Mouse (Mus musculus) E14TG2a.4 (cell line): ENCODE results near the gene Araf.

Experiments
- H3K27me3 ChIP-seq: 2 replicates; pipeline ENCODE4 v1.6.1; 2014; ENCODE audit warnings: low read length, control low read depth; ENCODE audit not compliant: insufficient read depth
- H3K36me3 ChIP-seq: 2 replicates; pipeline ENCODE4 v1.6.1; 2014; ENCODE audit warnings: low read length, control low read depth; ENCODE audit not compliant: insufficient read depth
- H3K4me1 ChIP-seq: replicated peaks from 2 replicates; pipeline ENCODE4 v1.6.1; 2014; ENCODE audit warnings: low read depth, low read length, control low read depth
- H3K4me3 ChIP-seq: replicated peaks from 2 replicates; pipeline ENCODE4 v1.5.1; 2014; ENCODE audit warnings: mild to moderate bottlenecking, low read length
- H3K9me3 ChIP-seq: 2 replicates; pipeline ENCODE4 v1.6.1; 2014; ENCODE audit warnings: low read length, control low read depth
- CTCF ChIP-seq: conservative IDR thresholded peaks from 2 replicates; pipeline ENCODE4 v1.5.1; 2014; ENCODE audit warnings: low read length
- NANOG ChIP-seq: IDR thresholded peaks from 2 replicates; pipeline ENCODE4 v1.6.1; 2014; ENCODE audit warnings: borderline replicate concordance, low read length, mixed read lengths
- POU5F1 ChIP-seq: IDR thresholded peaks from 2 replicates; pipeline ENCODE4 v1.6.1; 2014; ENCODE audit warnings: low read length, borderline replicate concordance

The Araf gene

GRCm38 (mm10) chrX:20910074-20910473 lies 112.5 kb downstream of the Araf start:
- Histone ChIP-seq H3K9me3 (no peaks in the 10 kb centered on the region), H3K27me3 (no peaks in the 10 kb centered on the region), H3K36me3 (peaks cover 4% of the 10 kb centered on the region; the same call in 1 of the 2 replicates), H3K4me3 (no peak overlapping the region), H3K4me1 (peaks cover 19% of the 10 kb centered on the region)
- TF ChIP-seq POU5F1 (no peak), CTCF (no peak), NANOG (no peak)
